Mouse (Mus musculus) forebrain, embryonic 11.5 days (tissue): ENCODE measurements at regions not wholly inside any gene's neighbourhood (a gene's known extent, or its start where the extent isn't known, plus 50 kb on each side); places are given as distances from the start of the nearest gene placed in this dataset.

Experiments
- ATAC-seq: fragments of 200-750 bp; cut with Nextera tagmentation; replicated peaks from 2 replicates; pipeline ENCODE4 v1.8.0; 2017; ENCODE audit warnings: moderate TSS enrichment; ENCODE audit not compliant: low FRiP score
- DNase-seq: peaks from one replicate; pipeline ENCODE4 v3.0.0-alpha.2; 2017; ENCODE audit warnings: low spot score
- H3K27ac ChIP-seq: fragments of 300-500 bp; sonication (generic); 2 replicates; pipeline ENCODE4 v1.5.1; 2014; ENCODE audit warnings: low read depth, low read length
- H3K27me3 ChIP-seq: fragments of 300-500 bp; sonication (generic); 2 replicates; pipeline ENCODE4 v1.6.1; 2014; ENCODE audit warnings: mild to moderate bottlenecking, low read length, mixed read lengths; ENCODE audit not compliant: control insufficient read depth, insufficient read depth
- H3K36me3 ChIP-seq: fragments of 300-500 bp; sonication (generic); 2 replicates; pipeline ENCODE4 v1.6.1; 2014; ENCODE audit warnings: mild to moderate bottlenecking, low read length, moderate library complexity, mixed read lengths; ENCODE audit not compliant: control insufficient read depth, insufficient read depth
- H3K4me1 ChIP-seq: fragments of 300-500 bp; sonication (generic); replicated peaks from 2 replicates; pipeline ENCODE4 v1.6.1; 2014; ENCODE audit warnings: low read length, mixed read lengths; ENCODE audit not compliant: control insufficient read depth, insufficient read depth
- H3K4me2 ChIP-seq: fragments of 300-500 bp; sonication (generic); 2 replicates; pipeline ENCODE4 v1.6.1; 2014; ENCODE audit warnings: low read depth, mild to moderate bottlenecking, low read length, moderate library complexity, mixed read lengths; ENCODE audit not compliant: severe bottlenecking
- H3K4me3 ChIP-seq: fragments of 300-500 bp; sonication (generic); 2 replicates; pipeline ENCODE4 v1.5.1; 2014; ENCODE audit warnings: low read depth, low read length
- H3K9ac ChIP-seq: fragments of 300-500 bp; sonication (generic); 2 replicates; pipeline ENCODE4 v1.6.1; 2014; ENCODE audit warnings: low read length
- H3K9me3 ChIP-seq: fragments of 300-500 bp; sonication (generic); 2 replicates; pipeline ENCODE4 v1.6.1; 2016; ENCODE audit warnings: low read length, mixed read lengths; ENCODE audit not compliant: control insufficient read depth
- WGBS: fragments of 180-500 bp; shearing (Covaris S2); extraction: QIAGEN DNeasy Blood & Tissue Kit; methylation state at CpG from one replicate; pipeline ENCODE4 v1.1.7; 2014; 5-methylcytosine and 5-hydroxymethylcytosine counted together

- Histone ChIP-seq H3K4me3 (no peak overlapping the region), H3K4me2 (no peak overlapping the region)
- DNase-seq: no peak
Observed at GRCm38 (mm10) chr16:5422041-5422440, 166.3 kb upstream of the Eef2kmt start.

GRCm38 (mm10) chr16:5421591-5421990 lies 165.8 kb upstream of the Eef2kmt start:
- WGBS: 84% methylated on average over 5 of the region's 5 CpGs
- H3K36me3 ChIP-seq: no peaks in the 10 kb centered on the region
- H3K9me3 ChIP-seq: no peaks in the 10 kb centered on the region
- no peak overlapping the region for H3K4me2 ChIP-seq
- no peak for ATAC-seq
- no peak for DNase-seq
- H3K27me3 ChIP-seq: no peaks in the 10 kb centered on the region
- H3K4me3 ChIP-seq: no peak overlapping the region
- no peaks in the 10 kb centered on the region for H3K4me1 ChIP-seq
- no peak overlapping the region for H3K27ac ChIP-seq
- no peak overlapping the region for H3K9ac ChIP-seq

More at GRCm38 (mm10) chr16:5422041-5422440, 166.3 kb upstream of the Eef2kmt start:
- ATAC-seq: no peak
- Histone ChIP-seq H3K9me3 (no peaks in the 10 kb centered on the region), H3K9ac (no peak overlapping the region), H3K36me3 (no peaks in the 10 kb centered on the region), H3K27me3 (no peaks in the 10 kb centered on the region), H3K27ac (no peak overlapping the region), H3K4me1 (no peaks in the 10 kb centered on the region)
- WGBS: 89% methylated on average over 6 of the region's 6 CpGs

GRCm38 (mm10) chr16:5419467-5419866 lies 163.7 kb upstream of the Eef2kmt start:
- WGBS: 82% methylated on average over 3 of the region's 3 CpGs
- no peaks in the 10 kb centered on the region for H3K9me3 ChIP-seq
- H3K4me2 ChIP-seq: no peak overlapping the region
- no peaks in the 10 kb centered on the region for H3K27me3 ChIP-seq
- H3K36me3 ChIP-seq: no peaks in the 10 kb centered on the region
- H3K4me1 ChIP-seq: no peaks in the 10 kb centered on the region
- ATAC-seq: no peak
- H3K9ac ChIP-seq: no peak overlapping the region
- H3K27ac ChIP-seq: no peak overlapping the region
- H3K4me3 ChIP-seq: no peak overlapping the region
- DNase-seq: no peak

- no peak overlapping the region for H3K4me3 ChIP-seq
- no peaks in the 10 kb centered on the region for H3K36me3 ChIP-seq
- ATAC-seq (no peak), DNase-seq (no peak)
- no peak overlapping the region for H3K9ac ChIP-seq
- no peak overlapping the region for H3K27ac ChIP-seq
- H3K9me3 ChIP-seq: no peaks in the 10 kb centered on the region
- no peaks in the 10 kb centered on the region for H3K27me3 ChIP-seq
- no peaks in the 10 kb centered on the region for H3K4me1 ChIP-seq
- 82% methylated on average over 4 of the region's 4 CpGs for WGBS
- no peak overlapping the region for H3K4me2 ChIP-seq
Observed at GRCm38 (mm10) chr16:5418462-5419197, 162.8 kb upstream of the Eef2kmt start.

GRCm38 (mm10) chr16:5415310-5415709 lies 159.5 kb upstream of the Eef2kmt start:
- DNase-seq (no peak), ATAC-seq (no peak)
- Histone ChIP-seq H3K4me3 (no peak overlapping the region), H3K27ac (no peak overlapping the region), H3K27me3 (no peaks in the 10 kb centered on the region), H3K9me3 (no peaks in the 10 kb centered on the region), H3K4me2 (no peak overlapping the region), H3K9ac (no peak overlapping the region), H3K4me1 (no peaks in the 10 kb centered on the region), H3K36me3 (no peaks in the 10 kb centered on the region)
- WGBS: 82% methylated on average over 4 of the region's 4 CpGs

- Histone ChIP-seq H3K4me1 (no peaks in the 10 kb centered on the region), H3K36me3 (no peaks in the 10 kb centered on the region), H3K27ac (no peak overlapping the region), H3K4me2 (no peak overlapping the region), H3K9me3 (no peaks in the 10 kb centered on the region), H3K9ac (no peak overlapping the region), H3K27me3 (no peaks in the 10 kb centered on the region), H3K4me3 (no peak overlapping the region)
- DNase-seq (no peak), ATAC-seq (no peak)
- 61% methylated on average over 5 of the region's 5 CpGs for WGBS
Observed at GRCm38 (mm10) chr16:5411819-5412385, 156.1 kb upstream of the Eef2kmt start.

- H3K27ac ChIP-seq: no peak overlapping the region
- DNase-seq: peak; percentile 87
- H3K4me2 ChIP-seq: no peak overlapping the region
- no peaks in the 10 kb centered on the region for H3K27me3 ChIP-seq
- no peaks in the 10 kb centered on the region for H3K4me1 ChIP-seq
- no peaks in the 10 kb centered on the region for H3K9me3 ChIP-seq
- WGBS: 9% methylated on average over 11 of the region's 11 CpGs
- no peak overlapping the region for H3K9ac ChIP-seq
- no peak overlapping the region for H3K4me3 ChIP-seq
- no peaks in the 10 kb centered on the region for H3K36me3 ChIP-seq
- no peak for ATAC-seq
Observed at GRCm38 (mm10) chr16:5406711-5407110, 150.9 kb upstream of the Eef2kmt start.

- no peak for ATAC-seq
- no peaks in the 10 kb centered on the region for H3K36me3 ChIP-seq
- H3K4me3 ChIP-seq: no peak overlapping the region
- no peak overlapping the region for H3K9ac ChIP-seq
- no peak overlapping the region for H3K27ac ChIP-seq
- H3K4me2 ChIP-seq: no peak overlapping the region
- WGBS: 81% methylated on average over 5 of the region's 5 CpGs
- H3K9me3 ChIP-seq: no peaks in the 10 kb centered on the region
- H3K27me3 ChIP-seq: no peaks in the 10 kb centered on the region
- H3K4me1 ChIP-seq: no peaks in the 10 kb centered on the region
- no peak for DNase-seq
Observed at GRCm38 (mm10) chr16:5393336-5393735, 137.6 kb upstream of the Eef2kmt start.

- no peak overlapping the region for H3K4me2 ChIP-seq
- H3K36me3 ChIP-seq: no peaks in the 10 kb centered on the region
- no peaks in the 10 kb centered on the region for H3K27me3 ChIP-seq
- no peak overlapping the region for H3K9ac ChIP-seq
- no peak overlapping the region for H3K27ac ChIP-seq
- DNase-seq: no peak
- no peaks in the 10 kb centered on the region for H3K9me3 ChIP-seq
- whole genome bisulfite sequencing: 53% methylated on average over 4 of the region's 4 CpGs
- no peaks in the 10 kb centered on the region for H3K4me1 ChIP-seq
- ATAC-seq: no peak
- no peak overlapping the region for H3K4me3 ChIP-seq
Observed at GRCm38 (mm10) chr16:5382930-5383329, 127.1 kb upstream of the Eef2kmt start.
